In the genomic region with DNA sequence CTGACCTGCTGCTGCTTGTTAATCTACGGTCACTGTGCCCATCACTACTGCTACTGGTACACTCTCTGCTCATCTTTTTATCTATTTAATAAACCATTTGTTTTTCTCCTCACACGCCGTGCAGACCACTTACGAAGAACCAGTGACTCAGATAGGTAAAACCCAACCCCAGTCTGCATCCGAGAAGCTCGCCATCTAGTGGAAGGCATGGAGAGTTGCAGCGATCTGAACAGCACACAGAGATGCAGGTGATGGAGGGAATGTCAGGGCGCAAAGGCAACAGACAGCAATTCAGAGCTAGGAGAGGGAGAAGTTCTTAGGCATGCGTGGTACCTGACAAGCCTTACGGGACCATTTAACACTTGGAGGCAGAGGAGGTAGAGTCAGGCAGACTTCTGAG, we compare ENCODE assay signal across 9 mouse cellular contexts. TPM values are rescaled to one million over a fixed set of nuclear protein-coding genes. Genes with fewer than 3 reads are reported as not detected.
DNase-seq lines count a peak whose midpoint lies in the region; ATAC-seq and TF ChIP-seq lines count a peak whose summit lies in the region.
"Had no signal": no experiment of that assay in that cellular context is flagged by ENCODE, and none has a peak within 500 bp of the region (broad histone marks: within the 10 kb centered on the region; RNA-seq: fewer than 3 reads in every experiment).

No protein-coding gene starts in this region.

- no peak overlapping the region for H3K27ac ChIP-seq in embryonic fibroblast, embryonic 13.5 days (ENCODE audit: insufficient read depth, low read length)
- H3K27ac ChIP-seq: heart, embryonic 15.5 days had no signal

- peak; percentile 48 for DNase-seq in CD4-positive, CD25-positive, alpha-beta regulatory T cell, adult 2 months (ENCODE audit: low read depth, low spot score)
- DNase-seq in left cerebral cortex, postnatal 25 days (ENCODE audit: low spot score in 2 of 2), result peak; percentile 44 to 53
- no peak for DNase-seq in left cerebral cortex, postnatal 10 days (ENCODE audit: extremely low spot score in 1 of 2, low spot score in 2 of 2)
- DNase-seq in ZHBTc4 (ENCODE audit: low read depth, low spot score), result peak; percentile 77
- DNase-seq in retina, adult 2 months (ENCODE audit: low read depth, low spot score), result peak; percentile 34
- DNase-seq in urinary bladder, postnatal 4 days (ENCODE audit: low spot score in 2 of 2), result no peak

- peak; percentile 66; the same call in 1 of the 2 replicates for TF ChIP-seq CTCF in embryonic fibroblast, embryonic 13.5 days (IDR thresholded peaks at IDR 0.05; ENCODE audit: borderline replicate concordance, insufficient read depth, low read length)

- TF ChIP-seq POLR2A in embryonic fibroblast, embryonic 13.5 days (IDR thresholded peaks at IDR 0.05; ENCODE audit: low read depth, low read length), result no peak

- intact Hi-C loops in left cerebral cortex, postnatal 25 days (cut with DNase I), result no loop called here
- intact Hi-C loops in left cerebral cortex, postnatal 10 days (cut with DNase I), result no loop called here

- H3K4me3 ChIP-seq in embryonic fibroblast, embryonic 13.5 days (ENCODE audit: insufficient read depth, low read length), result no peak overlapping the region
- H3K4me3 ChIP-seq: heart, embryonic 15.5 days had no signal

- ATAC-seq in CD4-positive, CD25-positive, alpha-beta regulatory T cell, adult 4 months, result no peak

- H3K4me1 ChIP-seq in embryonic fibroblast, embryonic 13.5 days (ENCODE audit: control insufficient read depth, insufficient read depth, low read length), result no peaks in the 10 kb centered on the region
- H3K4me1 ChIP-seq: heart, embryonic 15.5 days had no signal

RNA-seq across cellular contexts. Expression of a gene that starts 10.7 kb away (rescaled TPM):
- not detected for polyA plus RNA-seq in CD4-positive, CD25-positive, alpha-beta regulatory T cell, adult 4 months (2017; shearing (Covaris generic))
- not detected for total RNA-seq in left cerebral cortex, postnatal 25 days (2021)
- total RNA-seq in left cerebral cortex, postnatal 10 days (2021), result not detected
- polyA plus RNA-seq in embryonic fibroblast, embryonic 13.5 days (2011; ENCODE audit: insufficient read length, low read depth, missing spikeins), result not detected in 2 replicates
- polyA plus RNA-seq: heart, embryonic 15.5 days had no signal

RNA-seq across cellular contexts. Expression of a gene that starts 14.8 kb away (rescaled TPM):
- polyA plus RNA-seq in CD4-positive, CD25-positive, alpha-beta regulatory T cell, adult 4 months (2017; shearing (Covaris generic)), result not detected
- 10 to 100 TPM; 17.3 to 24.0 TPM for total RNA-seq in left cerebral cortex, postnatal 25 days (2021)
- 10 to 100 TPM; 11.5 to 12.4 TPM for total RNA-seq in left cerebral cortex, postnatal 10 days (2021)
- not detected in 2 replicates for polyA plus RNA-seq in embryonic fibroblast, embryonic 13.5 days (2011; ENCODE audit: insufficient read length, low read depth, missing spikeins)

Comparison
In these comparisons a context has a peak if more than half of its experiments do, and no peak if none do; other contexts are left out.
1. DNase-seq: peak in CD4-positive, CD25-positive, alpha-beta regulatory T cell, adult 2 months (single experiment), left cerebral cortex, postnatal 25 days (2 of 2), ZHBTc4 (single experiment) and retina, adult 2 months (single experiment); none in left cerebral cortex, postnatal 10 days (0 of 2) and urinary bladder, postnatal 4 days (0 of 2).